Mouse (Mus musculus) stomach, embryonic 14.5 days (tissue): ENCODE results near the gene Rnf4. TPM values are rescaled to one million over a fixed set of nuclear protein-coding genes. Genes with fewer than 3 reads are reported as not detected.

Experiments
- ATAC-seq: fragments of 200-750 bp; cut with Nextera tagmentation; 2 replicates; pipeline ENCODE4 v1.8.0; 2017; ENCODE audit warnings: low read depth, moderate TSS enrichment; ENCODE audit not compliant: insufficient number of reproducible peaks, insufficient read depth, low FRiP score
- H3K27ac ChIP-seq: fragments of 300-500 bp; sonication (generic); 2 replicates; pipeline ENCODE4 v1.5.1; 2014; ENCODE audit warnings: mild to moderate bottlenecking, low read length, moderate library complexity, mixed read lengths
- H3K27me3 ChIP-seq: fragments of 300-500 bp; sonication (generic); 2 replicates; pipeline ENCODE4 v1.6.1; 2014; ENCODE audit warnings: low read length, control low read depth, mixed read lengths; ENCODE audit not compliant: control insufficient read depth, insufficient read depth
- H3K36me3 ChIP-seq: fragments of 300-500 bp; sonication (generic); 2 replicates; pipeline ENCODE4 v1.6.1; 2014; ENCODE audit warnings: mild to moderate bottlenecking, control low read depth, low read length, moderate library complexity, mixed read lengths; ENCODE audit not compliant: control insufficient read depth, insufficient read depth
- H3K4me1 ChIP-seq: fragments of 300-500 bp; sonication (generic); 2 replicates; pipeline ENCODE4 v1.6.1; 2014; ENCODE audit warnings: low read length, control low read depth, mixed read lengths; ENCODE audit not compliant: control insufficient read depth, insufficient read depth
- H3K4me2 ChIP-seq: fragments of 300-500 bp; sonication (generic); replicated peaks from 2 replicates; pipeline ENCODE4 v1.6.1; 2014; ENCODE audit warnings: low read depth, low read length, control low read depth
- H3K4me3 ChIP-seq: fragments of 300-500 bp; sonication (generic); 2 replicates; pipeline ENCODE4 v1.5.1; 2014; ENCODE audit warnings: low read depth, low read length, control low read depth
- H3K9ac ChIP-seq: fragments of 300-500 bp; sonication (generic); replicated peaks from 2 replicates; pipeline ENCODE4 v1.6.1; 2014; ENCODE audit warnings: low read depth, mild to moderate bottlenecking, control low read depth, low read length, moderate library complexity, mixed read lengths
- H3K9me3 ChIP-seq: fragments of 300-500 bp; sonication (generic); 2 replicates; pipeline ENCODE4 v1.6.1; 2016; ENCODE audit warnings: low read depth, low read length, control low read depth; ENCODE audit not compliant: control insufficient read depth
- WGBS: fragments of 180-500 bp; shearing (Covaris S2); extraction: QIAGEN DNeasy Blood & Tissue Kit; methylation state at CpG from one replicate; pipeline ENCODE4 v1.1.7; 2014; 5-methylcytosine and 5-hydroxymethylcytosine counted together
- polyA plus RNA-seq: library from polyadenylated mRNA; unstranded; fragments of >200 nt; fragmentation: Nextera tagmentation; extraction: Ambion mirVana; gene quantifications from 2 replicates; pipeline ENCODE4 v1.2.1, GENCODE M21; 2014

Gene Rnf4
- polyA plus RNA-seq, 1 experiment from 2014 or later, result 183 TPM

DNA sequence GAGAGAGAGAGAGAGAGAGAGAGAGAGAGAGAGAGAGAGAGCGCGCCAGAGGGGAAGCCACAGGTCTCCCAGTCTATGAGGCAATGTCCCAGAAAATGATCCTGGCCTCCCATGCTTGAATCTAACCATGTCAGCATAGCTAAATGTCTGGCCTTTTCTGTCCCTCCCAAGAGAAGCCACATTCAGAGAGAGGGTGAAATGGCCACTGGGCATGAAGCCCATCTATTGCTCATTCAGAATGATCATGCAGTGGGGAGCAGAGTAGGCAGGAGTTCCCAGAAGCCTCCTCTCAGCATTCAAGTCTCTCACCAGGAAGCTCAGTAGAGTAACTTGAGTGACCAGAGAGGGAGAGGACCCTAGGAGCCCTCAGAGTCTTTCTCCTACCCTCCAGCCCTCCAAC is 40.9 kb upstream of the Rnf4 start:
- H3K9ac ChIP-seq, result no peak overlapping the region
- H3K27ac ChIP-seq, result no peak overlapping the region
- no peaks in the 10 kb centered on the region for H3K4me1 ChIP-seq
- H3K9me3 ChIP-seq, result no peaks in the 10 kb centered on the region
- 0 out of 2 replicates have a peak, but pooled peaks cover 2% of the 10 kb centered on the region for H3K27me3 ChIP-seq
- no peak overlapping the region for H3K4me3 ChIP-seq
- 94% methylated on average over 2 of the region's 2 CpGs for WGBS
- H3K36me3 ChIP-seq, result no peaks in the 10 kb centered on the region
- no peak overlapping the region for H3K4me2 ChIP-seq
- no peak for ATAC-seq

- Histone ChIP-seq H3K27ac (no peak overlapping the region), H3K36me3 (no peaks in the 10 kb centered on the region), H3K4me3 (no peak overlapping the region), H3K4me1 (no peaks in the 10 kb centered on the region), H3K9me3 (no peaks in the 10 kb centered on the region), H3K4me2 (no peak overlapping the region), H3K9ac (no peak overlapping the region), H3K27me3 (no peaks in the 10 kb centered on the region)
- WGBS, result 49% methylated on average over 4 of the region's 4 CpGs
- no peak for ATAC-seq
Observed at GRCm38 (mm10) chr5:34298061-34298460, 38.0 kb upstream of the Rnf4 start.

DNA sequence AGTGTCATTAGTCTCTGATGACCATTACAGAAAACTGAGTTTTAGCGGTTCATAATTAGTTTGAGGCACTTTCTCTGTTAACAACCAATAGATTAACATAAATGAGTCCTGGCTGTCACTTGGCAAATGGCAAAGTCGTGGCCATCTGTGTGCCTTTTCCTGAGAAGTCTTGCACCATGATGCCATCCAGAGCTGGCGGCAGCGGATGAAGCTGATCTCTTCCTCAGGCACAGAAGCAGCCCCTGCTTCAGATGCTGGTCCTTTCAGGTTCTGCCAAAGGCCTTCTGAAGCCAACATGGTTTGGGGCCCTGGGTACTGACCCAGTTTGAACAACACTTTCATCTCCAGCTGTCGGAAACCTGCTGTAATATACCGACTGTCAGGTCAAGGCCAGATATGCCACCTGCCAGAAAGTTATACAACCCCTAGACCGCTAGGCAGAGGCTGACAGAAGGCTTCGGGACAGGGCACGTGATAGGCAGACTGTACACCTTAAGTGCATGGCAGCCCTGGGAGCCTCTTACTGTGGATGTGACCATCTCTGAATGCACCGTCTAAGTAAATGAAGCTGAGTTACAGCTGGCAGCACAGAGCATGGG is 37.1 kb upstream of the Rnf4 start:
- H3K4me3 ChIP-seq, result no peak overlapping the region
- H3K9ac ChIP-seq, result no peak overlapping the region
- H3K27me3 ChIP-seq, result no peaks in the 10 kb centered on the region
- no peaks in the 10 kb centered on the region for H3K9me3 ChIP-seq
- no peaks in the 10 kb centered on the region for H3K4me1 ChIP-seq
- no peak overlapping the region for H3K4me2 ChIP-seq
- WGBS, result 83% methylated on average over 10 of the region's 10 CpGs
- H3K27ac ChIP-seq, result no peak overlapping the region
- ATAC-seq, result no peak
- H3K36me3 ChIP-seq, result no peaks in the 10 kb centered on the region

DNA sequence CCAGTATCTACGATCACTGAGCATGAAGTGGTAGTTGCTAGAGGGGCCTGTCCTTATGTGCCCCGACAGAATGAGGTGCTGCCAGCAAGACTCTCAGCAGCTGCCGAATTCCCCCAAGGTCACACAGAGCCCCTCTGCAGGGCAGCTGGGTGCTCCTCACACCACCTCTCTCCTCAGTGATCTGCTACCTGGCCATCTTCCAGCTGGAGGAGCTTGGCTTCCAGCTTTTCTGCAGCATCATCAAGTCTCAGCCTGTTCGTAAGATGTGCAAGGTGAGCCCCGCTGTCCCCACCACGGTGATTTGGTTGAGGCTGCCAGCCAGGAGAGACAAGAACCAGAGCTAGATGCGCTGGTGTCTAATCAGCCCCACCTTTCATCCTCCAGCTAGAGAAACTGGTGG is 33.7 kb upstream of the Rnf4 start:
- ATAC-seq, result no peak
- 77% methylated on average over 7 of the region's 7 CpGs for WGBS

GRCm38 (mm10) chr5:34309016-34309415 is 27.1 kb upstream of the Rnf4 start:
- Histone ChIP-seq H3K4me2 (no peak overlapping the region), H3K4me1 (no peaks in the 10 kb centered on the region), H3K4me3 (no peak overlapping the region), H3K27ac (no peak overlapping the region), H3K27me3 (no peaks in the 10 kb centered on the region), H3K9ac (no peak overlapping the region), H3K9me3 (no peaks in the 10 kb centered on the region), H3K36me3 (no peaks in the 10 kb centered on the region)
- WGBS, result 74% methylated on average over 3 of the region's 3 CpGs
- no peak for ATAC-seq

More for the DNA sequence above, 33.7 kb upstream of the Rnf4 start:
- H3K36me3 ChIP-seq, result no peaks in the 10 kb centered on the region
- H3K4me3 ChIP-seq, result no peak overlapping the region
- no peaks in the 10 kb centered on the region for H3K4me1 ChIP-seq
- no peaks in the 10 kb centered on the region for H3K27me3 ChIP-seq
- H3K9me3 ChIP-seq, result no peaks in the 10 kb centered on the region
- no peak overlapping the region for H3K27ac ChIP-seq
- H3K4me2 ChIP-seq, result no peak overlapping the region
- no peak overlapping the region for H3K9ac ChIP-seq

DNA sequence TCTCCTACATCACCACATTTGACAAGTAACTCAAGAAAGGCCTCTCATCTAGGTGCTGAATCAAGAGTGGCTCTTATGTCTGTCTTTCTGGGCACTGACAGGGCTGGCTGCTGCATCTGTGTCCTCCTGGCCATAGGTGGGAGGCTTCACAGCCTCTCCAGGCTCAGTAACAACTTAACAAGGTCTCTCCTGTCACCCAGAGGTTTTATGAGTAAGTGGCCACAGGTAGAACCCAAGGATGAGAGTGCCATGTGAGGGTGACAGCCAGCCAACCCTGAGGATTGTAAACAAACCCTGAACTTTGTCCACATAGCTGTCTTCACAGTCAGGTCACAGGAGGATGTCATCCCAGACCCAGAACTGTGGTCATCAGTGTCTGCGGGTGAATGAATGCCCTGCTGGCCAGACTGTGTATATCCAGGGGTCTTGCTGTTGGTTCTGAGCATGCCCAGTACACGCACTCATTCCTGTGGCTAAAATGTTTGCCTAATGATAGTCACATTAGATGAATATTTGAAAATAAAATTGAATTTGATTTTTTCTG is 16.5 kb upstream of the Rnf4 start:
- Histone ChIP-seq H3K9me3 (no peaks in the 10 kb centered on the region), H3K4me1 (no peaks in the 10 kb centered on the region), H3K27ac (no peak overlapping the region), H3K4me3 (no peak overlapping the region), H3K36me3 (no peaks in the 10 kb centered on the region), H3K9ac (no peak overlapping the region), H3K4me2 (no peak overlapping the region), H3K27me3 (no peaks in the 10 kb centered on the region)
- 55% methylated on average over 2 of the region's 2 CpGs for WGBS
- no peak for ATAC-seq

DNA sequence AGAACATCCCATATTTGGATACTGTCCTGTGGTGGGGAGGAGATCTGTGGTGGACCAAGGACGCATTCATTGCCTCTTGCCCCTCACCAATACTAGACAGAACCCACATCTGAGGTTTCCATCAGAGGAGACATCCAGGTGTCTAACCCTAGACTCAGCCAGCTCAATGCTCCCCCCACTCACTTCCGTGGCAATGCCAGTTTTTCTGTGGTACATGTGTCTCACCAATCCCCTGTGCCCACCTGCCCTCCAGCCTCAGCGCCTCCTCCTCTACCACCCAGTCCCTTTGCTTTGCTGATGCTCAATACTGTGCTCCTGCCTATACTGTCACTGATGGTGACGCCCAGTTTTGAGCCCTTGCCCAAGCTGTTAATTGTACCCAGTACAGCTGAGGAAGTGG is 14.9 kb upstream of the Rnf4 start:
- ATAC-seq, result no peak
- no peaks in the 10 kb centered on the region for H3K27me3 ChIP-seq
- no peak overlapping the region for H3K27ac ChIP-seq
- WGBS, result 80% methylated on average over 4 of the region's 4 CpGs
- H3K36me3 ChIP-seq, result no peaks in the 10 kb centered on the region
- peaks cover 4% of the 10 kb centered on the region; the same call in 1 of the 2 replicates for H3K4me1 ChIP-seq
- no peak overlapping the region for H3K4me3 ChIP-seq
- no peak overlapping the region for H3K4me2 ChIP-seq
- no peaks in the 10 kb centered on the region for H3K9me3 ChIP-seq
- no peak overlapping the region for H3K9ac ChIP-seq

- H3K4me1 ChIP-seq, result peaks cover 7% of the 10 kb centered on the region; the same call in 1 of the 2 replicates
- no peaks in the 10 kb centered on the region for H3K9me3 ChIP-seq
Observed at GRCm38 (mm10) chr5:34325286-34325685, 10.8 kb upstream of the Rnf4 start.

GRCm38 (mm10) chr5:34326249-34326691 is 9.8 kb upstream of the Rnf4 start:
- ATAC-seq, result no peak
- WGBS, result 31% methylated on average over 4 of the region's 4 CpGs
- Histone ChIP-seq H3K4me3 (no peak overlapping the region), H3K27ac (no peak overlapping the region), H3K9me3 (no peaks in the 10 kb centered on the region), H3K9ac (no peak overlapping the region), H3K4me1 (peaks cover 7% of the 10 kb centered on the region; the same call in 1 of the 2 replicates), H3K4me2 (peak overlapping the region; percentile 54; the same call in 1 of the 2 replicates), H3K36me3 (no peaks in the 10 kb centered on the region), H3K27me3 (no peaks in the 10 kb centered on the region)

More at GRCm38 (mm10) chr5:34325286-34325685, 10.8 kb upstream of the Rnf4 start:
- Histone ChIP-seq H3K27ac (no peak overlapping the region), H3K27me3 (no peaks in the 10 kb centered on the region), H3K36me3 (no peaks in the 10 kb centered on the region), H3K4me2 (no peak overlapping the region), H3K4me3 (no peak overlapping the region), H3K9ac (no peak overlapping the region)
- no peak for ATAC-seq
